Mouse (Mus musculus) left cerebral cortex, adult 18-20 months (tissue): ENCODE measurements around the gene Mcm7. TPM values are rescaled to one million over a fixed set of nuclear protein-coding genes. Genes with fewer than 3 reads are reported as not detected.
"Not testable (repeated sequence)": the region's sequence is repeated elsewhere in the genome, so short reads cannot be mapped to it uniquely, and the experiment has no call there.

Source experiments
- DNase-seq, 2 experiments: peaks; one replicate each; pipeline ENCODE4 v3.0.0; 2021 to 2022; ENCODE audit warnings: low spot score in 2 of 2, mixed read lengths in 1 of 2
- long read RNA-seq, 2 experiments: library from polyadenylated mRNA; stranded (forward); transcript quantifications; one replicate each; pipeline ENCODE4 v2.0.0; 2021
- total RNA-seq, 2 experiments: library from RNA; stranded (reverse); gene quantifications; 2 replicates each; pipeline ENCODE4 v1.2.3; 2021

The Mcm7 gene
- 10 to 100 TPM; 14.0 to 15.7 TPM for total RNA-seq
- long read RNA-seq, experiment 1, transcript Mcm7-201 (15 exons, 2,962 nt) = major isoform, 5 of 24 reads
- long read RNA-seq, experiment 1, partial matches to known transcripts = 3 of 24 reads
- long read RNA-seq, experiment 1, other reads (novel, unspliced or antisense) = 16 of 24 reads
- long read RNA-seq, experiment 2, transcript Mcm7-201 (15 exons, 2,962 nt) = major isoform, 10 of 18 reads
- long read RNA-seq, experiment 2, partial matches to known transcripts = 0 of 18 reads
- long read RNA-seq, experiment 2, other reads (novel, unspliced or antisense) = 8 of 18 reads

DNA sequence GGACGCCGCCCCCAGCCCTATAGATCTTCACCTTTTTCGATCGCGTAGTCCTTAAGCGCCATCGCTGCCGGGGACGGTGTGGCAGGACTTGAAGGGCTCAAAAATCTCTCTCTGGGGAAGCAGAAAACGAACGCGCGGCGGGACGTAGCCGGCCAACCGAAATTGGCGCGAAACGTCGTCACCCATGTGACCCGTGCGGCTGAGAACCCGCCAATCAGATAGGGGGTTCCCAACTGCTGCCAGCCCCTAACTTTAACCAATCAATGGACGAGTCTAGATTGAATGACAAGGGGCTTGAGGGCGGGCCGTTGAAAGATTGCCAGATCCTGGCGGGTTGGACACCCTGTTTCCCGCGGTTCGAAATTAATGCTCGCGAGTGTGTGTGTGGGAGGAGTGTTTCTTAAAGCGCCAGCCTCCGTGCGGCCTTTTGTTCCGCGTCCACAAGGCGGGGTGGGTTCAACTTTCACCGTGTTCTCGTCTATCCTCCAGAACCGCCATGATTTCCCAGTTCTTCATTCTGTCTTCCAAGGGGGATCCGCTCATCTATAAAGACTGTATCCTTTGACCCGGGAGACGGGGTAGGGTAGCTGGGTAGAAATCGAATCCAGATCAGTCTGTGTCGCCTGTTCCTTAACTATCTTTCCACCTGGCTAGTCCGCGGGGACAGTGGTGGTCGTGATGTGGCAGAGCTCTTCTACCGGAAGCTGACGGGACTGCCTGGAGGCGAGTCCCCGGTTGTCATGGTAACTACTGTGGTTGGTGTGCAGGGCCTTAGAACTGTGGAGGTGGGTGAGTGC lies at the start of gene Mcm7, which contains the start of gene Ap4m1:
Gene Mcm7 (minus strand): TSS at position 728 of the 797 bp plus-strand sequence.
Gene Ap4m1 (plus strand): TSS at position 308 of the 797 bp plus-strand sequence.
- peak; percentile 96 to 97 for DNase-seq

DNA sequence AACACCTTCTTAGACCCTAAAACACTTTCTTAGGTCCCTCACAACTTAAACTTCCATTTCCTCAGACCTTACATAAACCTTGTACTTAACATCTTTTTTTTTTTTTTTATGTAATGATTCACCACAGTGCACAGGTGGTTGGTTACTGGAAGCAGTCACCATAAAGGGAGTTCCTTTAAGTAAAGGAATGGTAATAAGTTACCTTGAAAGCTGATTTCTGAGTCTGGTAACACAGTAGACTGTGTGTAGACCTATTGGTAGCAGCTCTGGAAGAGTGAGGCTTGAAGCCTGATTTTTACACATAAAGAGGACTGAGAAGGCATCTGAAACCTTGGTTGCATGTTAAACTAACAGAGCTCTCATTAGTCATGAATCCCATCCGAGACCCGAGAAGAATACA lies 47.6 kb upstream of the Mcm7 start:
- DNase-seq = no peak

DNA sequence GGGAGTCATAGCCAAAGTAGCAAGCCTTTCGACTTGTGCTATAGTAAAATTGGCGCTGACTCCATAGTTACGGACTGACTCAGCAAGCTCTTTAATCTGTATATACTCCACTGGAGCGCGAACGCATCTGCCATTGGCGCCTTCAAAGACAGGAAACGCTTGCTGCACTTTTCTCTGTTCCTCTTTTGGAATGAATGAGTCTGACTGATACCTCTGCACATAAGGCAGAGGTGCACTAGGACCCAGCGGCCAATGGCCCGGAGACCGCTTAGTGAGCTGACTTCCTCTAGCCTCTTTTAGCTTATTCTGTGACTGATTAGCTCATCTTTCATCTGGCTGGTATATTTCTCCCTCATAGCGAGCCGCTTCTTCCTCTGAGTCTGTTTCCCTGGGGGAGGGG lies 44.4 kb upstream of the Mcm7 start:
- not testable (repeated sequence) for DNase-seq

DNA sequence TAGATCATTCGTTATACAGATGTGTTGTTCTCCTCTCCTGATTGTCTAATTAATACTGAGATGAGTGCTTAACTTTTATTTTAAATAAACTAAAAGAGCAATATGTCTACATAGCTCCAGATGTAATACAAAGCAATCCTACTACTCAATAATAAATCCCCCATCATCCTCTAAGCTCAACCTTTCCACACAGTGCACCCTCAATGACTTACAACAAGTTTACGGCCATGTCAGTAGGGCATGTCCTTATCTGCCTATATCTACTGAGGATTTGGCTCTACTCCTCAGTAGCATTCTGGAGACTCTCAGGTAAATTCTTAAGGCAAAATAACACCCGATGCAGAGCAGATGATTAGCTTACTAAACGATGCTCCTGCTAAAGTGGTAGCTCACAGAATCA lies 35.7 kb upstream of the Mcm7 start:
- no peak for DNase-seq

DNA sequence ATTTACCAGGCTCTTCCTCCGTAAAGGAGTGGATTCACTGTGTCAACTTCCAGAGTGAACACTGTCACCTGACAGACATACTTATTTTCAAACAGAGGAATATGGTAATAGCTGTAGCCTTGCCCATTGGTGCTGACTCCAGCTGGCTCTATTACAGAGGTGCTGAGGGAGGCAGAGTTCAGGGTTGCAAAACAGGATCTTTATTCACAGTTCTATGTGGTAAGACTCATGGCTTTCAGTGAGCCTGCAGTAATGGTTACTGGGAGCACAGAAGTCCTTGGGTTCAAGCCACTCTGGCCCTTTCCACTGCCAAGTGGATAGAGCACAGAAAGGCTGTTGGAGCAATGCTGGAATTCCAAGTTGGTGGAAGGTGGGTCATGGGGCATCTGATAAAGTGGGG lies 35.0 kb upstream of the Mcm7 start:
- DNase-seq = no peak

DNA sequence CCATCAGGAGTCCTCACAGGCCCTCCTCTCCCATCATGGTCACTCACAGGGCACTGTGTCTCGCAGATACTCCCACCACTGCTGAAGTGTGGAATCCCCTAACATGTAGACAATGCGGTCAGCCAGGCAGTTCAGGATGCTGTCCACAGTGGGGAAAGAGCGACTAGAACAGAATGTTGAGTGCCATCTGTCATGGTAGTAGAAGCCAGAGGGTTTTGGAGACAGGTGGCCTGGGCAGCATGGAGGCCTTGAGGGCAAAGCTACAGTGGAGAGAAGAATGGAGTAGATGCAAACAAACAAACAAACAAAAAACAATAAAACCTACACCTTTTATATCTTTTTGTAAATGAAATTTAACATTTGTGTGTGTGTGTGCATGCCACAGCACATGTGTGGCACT lies 29.9 kb upstream of the Mcm7 start:
- DNase-seq = no peak

DNA sequence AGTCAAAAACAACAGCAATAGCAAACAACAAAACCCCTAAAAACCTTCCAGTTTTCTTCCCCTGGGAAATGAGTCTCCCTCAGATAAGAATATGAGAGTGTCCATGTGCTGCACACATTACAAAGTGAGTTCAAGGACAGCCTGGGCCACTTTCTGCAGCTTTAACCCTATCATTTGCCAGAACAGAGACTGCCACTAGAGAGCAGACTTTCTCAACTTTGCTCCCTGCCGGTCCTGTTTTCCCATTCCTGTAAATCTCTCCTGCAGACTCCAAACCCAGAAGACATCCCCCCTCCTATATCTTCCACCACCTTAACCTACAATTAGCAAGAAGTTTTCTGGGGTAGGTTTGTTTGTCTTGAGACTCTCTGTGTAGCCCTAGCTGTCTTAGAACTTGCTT lies 27.4 kb upstream of the Mcm7 start:
- no peak for DNase-seq

DNA sequence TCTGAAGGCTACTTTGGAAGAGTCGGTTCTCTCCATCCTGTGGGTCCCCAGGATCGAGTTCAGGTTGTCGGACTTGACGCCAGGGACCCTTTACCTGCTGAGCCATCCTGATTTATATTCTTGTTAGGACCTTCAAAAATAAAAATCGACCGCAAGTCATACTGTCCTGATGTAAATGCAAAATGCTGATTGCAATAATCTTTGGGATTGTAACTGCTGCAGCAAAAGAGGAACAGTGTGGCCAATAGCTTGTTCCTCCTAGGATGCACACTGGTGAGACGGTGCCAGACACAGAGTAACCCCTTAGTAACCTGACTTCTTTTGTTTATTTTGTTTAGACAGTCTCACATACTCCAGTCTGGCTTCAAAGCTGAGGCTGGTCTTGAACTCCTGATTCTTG lies 23.2 kb upstream of the Mcm7 start:
- no peak for DNase-seq

DNA sequence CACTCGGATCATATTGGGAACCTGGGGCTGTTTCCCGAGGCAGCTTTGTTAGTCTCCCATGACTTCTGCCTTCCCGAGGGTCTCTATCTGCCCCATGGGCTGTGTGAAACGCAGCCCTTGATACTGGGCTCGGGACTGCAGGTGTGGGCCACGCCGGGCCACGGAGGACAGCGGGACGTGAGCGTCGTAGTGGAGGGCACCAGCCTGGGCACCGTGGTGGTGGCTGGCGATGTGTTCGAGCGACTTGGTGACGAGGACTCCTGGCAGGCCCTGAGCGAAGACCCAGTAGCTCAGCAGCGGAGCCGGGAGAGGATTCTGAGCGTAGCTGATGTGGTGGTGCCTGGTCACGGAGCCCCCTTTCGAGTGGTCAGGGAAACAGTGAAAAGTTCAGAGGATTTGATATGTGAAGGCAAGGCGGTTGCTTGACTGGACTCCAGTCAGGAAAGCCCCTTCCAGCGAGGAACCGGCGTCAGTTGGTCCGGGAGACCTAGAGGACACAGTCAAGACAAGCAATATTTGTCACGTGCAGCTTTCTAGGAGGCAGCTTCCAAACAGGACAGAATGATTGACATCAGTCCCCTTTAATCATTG lies 22.6 kb upstream of the Mcm7 start:
- peak; percentile 32 to 36 for DNase-seq

DNA sequence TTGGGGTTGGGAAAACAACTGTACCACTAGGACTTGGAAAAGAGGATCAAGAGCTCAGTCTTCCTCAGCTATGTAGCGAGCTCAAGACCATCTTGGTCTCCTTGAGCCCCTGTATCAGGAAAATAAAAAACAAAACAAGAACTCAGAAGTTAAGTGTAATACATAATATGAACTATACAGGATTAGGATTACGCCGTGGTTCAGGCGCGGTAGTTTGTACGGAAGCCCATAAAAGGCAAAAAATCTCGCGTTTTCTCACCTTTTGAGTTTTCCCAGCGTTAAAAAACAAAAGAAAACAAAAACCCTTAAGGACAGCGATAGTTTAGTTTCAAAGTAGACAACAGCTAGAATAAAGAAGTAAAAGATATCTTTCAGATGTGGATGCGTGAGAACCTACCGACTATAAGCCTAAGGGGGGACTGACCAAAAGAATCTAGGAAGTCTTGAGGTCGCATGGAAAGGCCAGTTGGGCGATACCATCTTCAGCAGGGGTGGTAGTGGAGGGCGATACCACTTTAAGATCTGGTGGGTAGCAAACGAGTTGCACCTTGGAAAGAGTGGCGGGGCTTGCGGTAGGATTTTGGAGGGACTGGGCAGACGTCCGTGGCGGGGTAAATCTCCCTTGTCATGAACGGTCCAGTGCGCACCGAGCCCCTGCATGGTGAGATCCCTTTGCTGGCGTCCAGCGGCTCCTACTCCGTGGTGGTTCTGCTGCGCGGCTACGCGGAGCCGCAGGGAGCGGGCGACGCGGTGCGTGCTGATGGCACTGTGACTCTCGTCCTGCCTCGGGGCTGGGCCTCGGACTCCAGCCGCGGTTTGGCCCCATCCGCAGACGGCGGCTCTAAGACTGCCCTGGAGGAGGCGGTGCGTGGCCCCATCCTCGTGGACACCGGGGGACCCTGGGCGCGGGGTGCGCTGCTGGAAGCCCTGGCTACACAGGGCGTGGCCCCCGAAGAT lies 21.8 kb upstream of the Mcm7 start, which contains the start of gene Mblac1:
Gene Mblac1 (plus strand): TSS at position 544 of the 957 bp plus-strand sequence.
- peak; percentile 83 to 84 for DNase-seq

DNA sequence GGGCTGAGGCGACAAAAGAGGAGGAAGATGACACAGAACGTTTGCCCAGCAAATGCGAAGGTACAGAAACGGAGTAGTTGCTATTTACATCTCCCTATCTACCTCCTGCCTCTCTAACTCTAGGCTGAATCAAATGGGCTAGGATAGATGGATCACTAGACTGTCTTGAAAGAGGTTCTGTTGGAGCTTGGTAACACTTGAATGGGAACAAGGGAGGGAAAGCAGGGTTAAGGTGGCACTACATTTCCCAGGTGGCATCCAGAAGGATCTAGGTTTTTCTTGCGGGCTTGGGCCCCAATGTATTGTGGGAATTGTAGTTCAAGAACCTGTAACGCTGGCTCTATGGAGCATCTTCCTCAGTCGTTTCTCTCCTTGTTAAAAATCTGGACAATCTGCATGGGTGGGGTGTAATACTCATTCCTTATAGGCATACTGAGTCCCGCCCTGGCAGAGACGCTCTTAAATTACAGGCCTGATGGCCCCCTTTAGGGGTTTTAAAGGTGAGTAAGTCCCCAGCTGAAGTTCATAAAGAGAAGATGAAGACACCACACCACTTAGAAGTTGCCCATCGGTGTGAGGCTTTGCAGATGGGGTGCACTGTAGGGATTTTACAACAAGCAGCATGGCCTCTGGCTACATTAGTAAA lies 15.6 kb upstream of the Mcm7 start:
- peak; percentile 67 to 76 for DNase-seq

DNA sequence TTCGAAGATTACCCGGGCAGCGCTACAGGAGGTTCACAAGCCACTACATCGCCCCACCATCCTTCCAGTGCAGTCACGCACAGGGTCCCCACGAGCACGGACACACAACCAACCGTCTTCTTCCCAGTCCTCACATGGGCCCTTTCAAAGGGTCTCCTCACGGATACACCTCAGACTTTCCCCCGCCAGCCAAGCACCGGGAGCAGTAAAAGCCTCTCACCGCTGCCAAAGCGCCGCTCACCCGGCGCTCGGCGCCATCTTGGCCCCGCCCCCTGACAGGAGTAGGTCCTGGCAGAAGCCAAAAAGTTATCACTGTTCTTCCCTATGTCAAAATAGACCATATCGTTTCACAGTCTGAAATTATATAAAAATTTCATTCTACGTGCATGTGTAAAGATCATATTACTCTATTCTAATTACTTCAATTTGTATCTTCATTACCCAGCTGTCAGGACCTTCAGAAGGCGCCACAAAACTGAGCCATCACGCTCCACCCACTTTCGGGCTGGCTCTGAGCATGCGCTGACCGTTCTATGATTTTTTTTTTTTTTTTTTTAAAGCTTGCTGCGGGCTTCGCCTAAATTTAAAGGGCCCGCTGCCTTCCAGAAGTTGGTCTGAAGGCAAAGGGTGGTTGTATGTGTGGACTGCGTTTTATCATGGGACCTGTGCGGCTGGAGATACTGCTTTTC lies 14.9 kb upstream of the Mcm7 start, which contains the start of the genes Taf6 and Cnpy4:
Gene Taf6 (minus strand): TSS at position 502 of the 689 bp plus-strand sequence.
Gene Cnpy4 (plus strand): TSS at position 536 of the 689 bp plus-strand sequence.
- peak; percentile 74 to 82 for DNase-seq

DNA sequence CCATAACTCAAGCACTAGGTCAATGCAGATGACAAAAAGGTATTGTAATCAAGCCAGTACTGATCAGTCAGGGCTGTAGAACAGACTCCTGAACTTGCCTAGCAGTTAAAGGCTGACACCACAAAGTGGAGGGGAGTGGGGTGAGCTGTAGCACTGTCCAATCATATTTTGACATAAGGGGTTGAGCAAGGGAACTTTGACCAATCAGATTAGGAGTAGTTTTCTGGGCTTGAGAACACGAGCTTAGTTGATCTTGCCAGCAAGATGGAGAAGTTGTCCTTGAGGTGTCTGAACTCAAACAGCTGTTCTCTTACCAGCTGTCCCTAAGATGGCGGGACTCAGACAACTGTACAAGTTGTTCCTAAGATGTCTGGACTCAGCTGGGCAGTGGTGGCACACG lies 995 bp upstream of the Mcm7 start:
- no peak for DNase-seq

DNA sequence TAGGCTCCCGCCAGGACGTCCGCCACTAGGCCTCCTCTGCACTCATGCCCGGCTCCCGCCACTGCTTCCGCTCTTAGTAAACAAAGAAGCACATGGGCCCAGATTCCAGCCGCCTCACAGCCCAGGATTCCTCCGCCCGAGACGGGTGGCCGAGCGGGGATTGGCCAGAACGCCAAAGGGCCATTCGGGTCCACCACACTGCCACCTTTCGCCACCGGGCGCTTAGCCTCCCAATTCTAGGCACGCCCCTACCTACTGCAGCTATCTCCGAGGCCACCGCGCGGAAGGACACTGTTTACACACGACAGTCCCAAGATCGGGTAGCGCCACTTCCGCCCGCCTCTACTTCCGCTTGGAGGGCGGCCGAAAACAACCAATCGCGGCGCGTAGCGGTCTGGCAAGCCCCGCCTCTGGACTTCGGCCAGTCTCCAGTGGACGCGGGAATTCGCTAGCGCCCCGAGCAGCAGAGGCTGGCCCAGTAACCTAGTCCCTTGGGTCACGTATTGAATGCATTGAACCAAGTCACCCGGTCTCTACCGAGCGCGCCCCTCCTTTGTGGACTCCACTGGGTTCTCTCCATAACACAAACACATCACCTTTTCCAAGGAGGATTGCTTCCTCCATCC lies 1.2 kb downstream of the Mcm7 start:
- peak; percentile 96 to 97 for DNase-seq

DNA sequence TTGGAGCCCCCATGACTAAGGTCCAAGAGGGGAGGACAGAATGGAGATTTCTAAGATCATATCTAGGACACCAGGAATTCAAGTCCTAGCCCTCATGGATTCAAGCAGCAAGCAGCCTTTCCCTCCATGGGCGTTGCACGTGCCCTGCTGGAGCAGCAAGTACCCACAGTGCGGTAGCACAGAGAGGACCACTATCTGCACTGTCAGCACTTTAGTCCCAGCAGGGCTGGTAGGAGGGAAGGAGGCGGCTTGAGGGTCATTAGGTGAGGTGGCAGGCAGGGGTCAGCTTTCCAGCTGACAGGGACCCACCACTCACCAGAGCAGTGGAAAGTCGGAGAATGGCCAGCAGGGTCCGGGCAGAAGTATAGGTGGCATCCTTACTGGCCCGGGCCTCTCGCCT lies 6.6 kb downstream of the Mcm7 start:
- no peak for DNase-seq

DNA sequence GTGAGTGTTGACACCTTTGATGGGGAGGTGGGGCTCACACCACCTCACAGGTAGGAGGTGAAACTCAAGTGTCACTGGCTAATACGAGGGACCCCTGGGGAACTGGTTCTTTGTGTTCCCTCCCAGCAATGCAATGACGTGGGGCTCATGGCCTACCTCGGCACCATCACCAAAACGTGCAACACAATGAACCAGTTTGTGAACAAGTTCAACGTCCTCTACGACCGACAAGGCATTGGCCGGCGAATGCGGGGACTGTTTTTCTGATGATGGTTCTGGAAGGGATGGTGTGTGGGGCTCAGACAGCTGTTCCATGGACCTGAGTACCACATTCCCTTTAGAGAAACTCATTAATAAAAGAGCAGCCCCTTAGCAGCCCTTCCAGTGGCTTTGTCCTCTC lies 8.6 kb downstream of the Mcm7 start:
- no peak for DNase-seq

DNA sequence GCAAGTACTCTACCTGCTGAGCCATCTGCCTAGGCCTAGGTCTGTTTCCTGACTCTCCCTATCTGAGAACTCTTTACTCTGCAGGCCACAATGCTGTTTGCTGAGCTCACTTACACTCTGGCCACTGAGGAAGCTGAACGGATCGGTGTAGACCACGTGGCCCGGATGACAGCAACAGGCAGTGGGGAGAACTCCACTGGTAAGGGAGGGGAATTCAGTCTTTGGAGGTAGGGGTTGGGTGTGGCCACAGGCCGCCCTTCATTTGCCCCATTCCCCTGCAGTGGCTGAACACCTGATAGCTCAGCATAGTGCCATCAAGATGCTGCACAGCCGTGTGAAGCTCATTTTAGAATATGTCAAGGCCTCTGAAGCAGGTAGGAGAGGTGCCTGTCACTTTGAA lies 9.2 kb downstream of the Mcm7 start:
- DNase-seq = no peak

DNA sequence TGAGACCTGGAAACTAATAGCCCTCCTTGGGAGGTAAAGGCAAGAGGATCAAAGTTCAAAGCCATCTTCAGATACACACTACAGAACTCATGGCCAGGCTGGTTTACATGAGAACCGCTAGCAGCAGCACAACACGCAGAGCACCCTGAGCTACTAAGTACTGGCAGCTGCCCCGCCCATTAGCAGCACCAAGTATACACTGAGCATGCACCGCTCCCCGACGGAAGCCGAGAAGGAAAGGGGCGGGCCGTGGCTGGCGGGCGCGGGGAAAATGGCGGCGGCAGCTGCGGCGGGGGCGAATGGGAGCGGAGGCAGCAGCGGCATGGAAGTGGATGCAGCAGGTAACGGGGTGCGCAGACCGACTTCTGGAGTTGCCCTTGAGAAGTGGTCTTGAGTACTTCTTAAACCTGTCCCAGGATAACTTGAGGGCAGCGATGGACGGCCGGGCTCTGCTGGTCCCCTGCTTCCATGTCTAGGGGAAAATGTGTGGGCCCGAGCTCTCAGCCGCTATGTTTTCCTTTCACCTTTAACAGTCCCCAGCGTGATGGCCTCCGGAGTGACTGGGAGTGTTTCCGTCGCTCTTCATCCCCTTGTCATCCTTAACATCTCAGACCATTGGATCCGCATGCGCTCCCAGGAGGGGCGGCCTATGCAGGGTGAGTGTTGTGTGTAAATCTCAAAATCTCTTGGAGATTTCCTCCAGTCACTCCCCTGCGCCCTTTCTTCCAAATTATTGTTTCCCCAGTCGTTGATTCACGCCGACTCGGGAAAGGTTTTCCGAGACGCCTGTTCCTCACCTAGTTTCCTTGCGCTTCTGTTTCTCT lies 11.2 kb downstream of the Mcm7 start, which contains the start of gene Cops6:
Gene Cops6 (plus strand): TSS at position 230 of the 824 bp plus-strand sequence.
- peak; percentile 97 to 98 for DNase-seq
